Mouse (Mus musculus) liver (tissue): ENCODE measurements at regions not wholly inside any gene's neighbourhood (a gene's known extent, or its start where the extent isn't known, plus 50 kb on each side); places are given as distances from the start of the nearest gene placed in this dataset.

Experiments used
- DNase-seq: peaks from one replicate; pipeline ENCODE4 v3.0.0-alpha.2; 2020; ENCODE audit warnings: mixed read lengths

- no peak for DNase-seq
Observed at GRCm38 (mm10) chr9:61621939-61622338, 249.8 kb downstream of the Tle3 start.

GRCm38 (mm10) chr9:61620786-61621185, 248.6 kb downstream of the Tle3 start:
- DNase-seq, result no peak

- no peak for DNase-seq
Observed at GRCm38 (mm10) chr9:61620105-61620504, 247.9 kb downstream of the Tle3 start.

- peak; percentile 10 for DNase-seq
Observed at GRCm38 (mm10) chr9:61618510-61619249, 246.5 kb downstream of the Tle3 start.

- DNase-seq, result no peak
Observed at GRCm38 (mm10) chr9:61617979-61618378, 245.8 kb downstream of the Tle3 start.

GRCm38 (mm10) chr9:61615556-61615955, 243.4 kb downstream of the Tle3 start:
- no peak for DNase-seq

GRCm38 (mm10) chr9:61607576-61607975, 235.4 kb downstream of the Tle3 start:
- DNase-seq, result no peak

- no peak for DNase-seq
Observed at GRCm38 (mm10) chr9:61602353-61602978, 230.3 kb downstream of the Tle3 start.

- DNase-seq, result no peak
Observed at GRCm38 (mm10) chr9:61601911-61602310, 229.7 kb downstream of the Tle3 start.

GRCm38 (mm10) chr9:61597287-61597686, 225.1 kb downstream of the Tle3 start:
- no peak for DNase-seq

GRCm38 (mm10) chr9:61596410-61597108, 224.4 kb downstream of the Tle3 start:
- DNase-seq, result no peak

GRCm38 (mm10) chr9:61595170-61595967, 223.2 kb downstream of the Tle3 start:
- no peak for DNase-seq

GRCm38 (mm10) chr9:61593991-61594390, 221.8 kb downstream of the Tle3 start:
- DNase-seq, result no peak

- no peak for DNase-seq
Observed at GRCm38 (mm10) chr9:61589727-61590299, 217.6 kb downstream of the Tle3 start.

GRCm38 (mm10) chr9:61583281-61584072, 211.3 kb downstream of the Tle3 start:
- DNase-seq, result peak; percentile 28

GRCm38 (mm10) chr9:61581046-61581445, 208.9 kb downstream of the Tle3 start:
- no peak for DNase-seq

- no peak for DNase-seq
Observed at GRCm38 (mm10) chr9:61578255-61578654, 206.1 kb downstream of the Tle3 start.

GRCm38 (mm10) chr9:61573634-61574359, 201.6 kb downstream of the Tle3 start:
- DNase-seq, result no peak

- DNase-seq, result no peak
Observed at GRCm38 (mm10) chr9:61563017-61563416, 190.9 kb downstream of the Tle3 start.

GRCm38 (mm10) chr9:61561551-61561950, 189.4 kb downstream of the Tle3 start:
- no peak for DNase-seq

GRCm38 (mm10) chr9:61558621-61559020, 186.5 kb downstream of the Tle3 start:
- DNase-seq, result no peak
